Mouse (Mus musculus) lung, embryonic 16.5 days (tissue): Measurements from ENCODE around the gene Slc25a3. TPM values are rescaled to one million over a fixed set of nuclear protein-coding genes. Genes with fewer than 3 reads are reported as not detected.

Source experiments
- ATAC-seq: fragments of 200-750 bp; cut with Nextera tagmentation; 2 replicates; pipeline ENCODE4 v1.8.0; 2017; ENCODE audit warnings: low read depth, mild to moderate bottlenecking, moderate library complexity
- H3K27ac ChIP-seq: fragments of 300-500 bp; sonication (generic); 2 replicates; pipeline ENCODE4 v1.5.1; 2014; ENCODE audit warnings: mild to moderate bottlenecking, control low read depth, low read length
- H3K27me3 ChIP-seq: fragments of 300-500 bp; sonication (generic); 2 replicates; pipeline ENCODE4 v1.6.1; 2014; ENCODE audit warnings: low read depth, low read length, mixed read lengths; ENCODE audit not compliant: control insufficient read depth, insufficient read depth
- H3K36me3 ChIP-seq: fragments of 300-500 bp; sonication (generic); 2 replicates; pipeline ENCODE4 v1.6.1; 2014; ENCODE audit warnings: low read length; ENCODE audit not compliant: control insufficient read depth, insufficient read depth
- H3K4me1 ChIP-seq: fragments of 300-500 bp; sonication (generic); replicated peaks from 2 replicates; pipeline ENCODE4 v1.6.1; 2014; ENCODE audit warnings: low read length, mixed read lengths; ENCODE audit not compliant: control insufficient read depth, insufficient read depth
- H3K4me2 ChIP-seq: fragments of 300-500 bp; sonication (generic); 2 replicates; pipeline ENCODE4 v1.6.1; 2014; ENCODE audit warnings: low read depth, low read length, control low read depth
- H3K4me3 ChIP-seq: fragments of 300-500 bp; sonication (generic); 2 replicates; pipeline ENCODE4 v1.5.1; 2014; ENCODE audit warnings: mild to moderate bottlenecking, low read length, control low read depth
- H3K9ac ChIP-seq: fragments of 300-500 bp; sonication (generic); 2 replicates; pipeline ENCODE4 v1.6.1; 2014; ENCODE audit warnings: low read length, control low read depth
- H3K9me3 ChIP-seq: fragments of 300-500 bp; sonication (generic); 2 replicates; pipeline ENCODE4 v1.6.1; 2016; ENCODE audit warnings: low read length; ENCODE audit not compliant: control insufficient read depth
- WGBS: fragments of 180-500 bp; shearing (Covaris S2); extraction: QIAGEN DNeasy Blood & Tissue Kit; methylation state at CpG from one replicate; pipeline ENCODE4 v1.1.7; 2014; 5-methylcytosine and 5-hydroxymethylcytosine counted together
- polyA plus RNA-seq: library from polyadenylated mRNA; unstranded; fragments of >200 nt; fragmentation: Nextera tagmentation; extraction: Ambion mirVana; gene quantifications from 2 replicates; pipeline ENCODE4 v1.2.1, GENCODE M21; 2015

Slc25a3 gene
- polyA plus RNA-seq, 1 experiment from 2014 or later: 406 TPM

DNA sequence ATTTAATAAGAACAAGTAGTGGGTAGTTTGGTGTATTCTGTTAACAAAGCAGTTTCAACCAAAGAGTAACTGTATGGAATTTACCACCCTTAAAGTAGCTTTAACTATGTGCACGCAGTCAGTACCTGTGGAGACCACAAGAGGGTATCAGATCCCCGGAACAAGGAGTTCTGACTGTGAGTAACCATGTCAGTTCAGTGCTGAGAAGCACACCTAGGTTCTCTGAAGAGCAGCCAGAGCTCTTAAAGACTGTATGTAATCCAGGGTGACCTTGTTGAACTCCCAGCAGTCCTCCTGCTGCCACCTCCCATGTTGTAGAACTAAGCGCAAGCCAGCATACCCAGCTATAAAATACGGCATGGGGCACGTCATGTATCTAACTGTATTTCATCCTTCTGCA, 43.0 kb upstream of the Slc25a3 start:
- H3K36me3 ChIP-seq: peaks cover 30% of the 10 kb centered on the region
- peak overlapping the region; percentile 30 for H3K4me3 ChIP-seq
- H3K4me2 ChIP-seq: peak overlapping the region; percentile 62
- 35% methylated on average over 5 of the region's 5 CpGs for WGBS
- peak overlapping the region; percentile 49; the same call in 1 of the 2 replicates for H3K27ac ChIP-seq
- no peaks in the 10 kb centered on the region for H3K9me3 ChIP-seq
- H3K27me3 ChIP-seq: no peaks in the 10 kb centered on the region
- ATAC-seq: no peak
- peaks cover 26% of the 10 kb centered on the region for H3K4me1 ChIP-seq
- no peak overlapping the region for H3K9ac ChIP-seq

DNA sequence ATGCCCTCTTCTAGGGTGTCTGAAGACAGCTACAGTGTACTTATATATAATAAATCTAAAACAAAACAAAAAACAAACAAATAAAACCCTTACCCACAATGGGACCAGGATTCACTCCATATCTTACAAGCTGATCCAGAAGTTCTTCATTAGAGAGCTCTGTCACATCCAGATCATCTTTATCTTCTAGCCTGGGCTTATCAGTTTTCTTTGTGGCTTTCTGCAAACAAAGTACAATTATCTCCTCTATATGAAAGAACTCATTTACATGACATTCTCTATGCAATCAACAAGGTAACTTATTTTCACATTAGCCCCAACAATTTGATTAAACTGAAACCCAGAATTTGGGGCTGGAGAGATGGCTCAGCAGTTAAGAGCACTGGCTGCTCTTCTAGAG, 42.0 kb upstream of the Slc25a3 start:
- Histone ChIP-seq H3K4me3 (no peak overlapping the region), H3K4me2 (no peak overlapping the region), H3K9ac (no peak overlapping the region), H3K4me1 (peaks cover 26% of the 10 kb centered on the region), H3K27ac (no peak overlapping the region), H3K27me3 (no peaks in the 10 kb centered on the region), H3K36me3 (peaks cover 39% of the 10 kb centered on the region), H3K9me3 (no peaks in the 10 kb centered on the region)
- ATAC-seq: no peak

- WGBS: 71% methylated on average over 3 of the region's 3 CpGs
- no peak for ATAC-seq
- peaks cover 26% of the 10 kb centered on the region for H3K4me1 ChIP-seq
- peaks cover 41% of the 10 kb centered on the region for H3K36me3 ChIP-seq
- no peaks in the 10 kb centered on the region for H3K27me3 ChIP-seq
- H3K9me3 ChIP-seq: no peaks in the 10 kb centered on the region
- H3K4me2 ChIP-seq: no peak overlapping the region
- H3K9ac ChIP-seq: no peak overlapping the region
- H3K27ac ChIP-seq: no peak overlapping the region
- H3K4me3 ChIP-seq: no peak overlapping the region
Measured at GRCm38 (mm10) chr10:91164491-91164890, 40.6 kb upstream of the Slc25a3 start.

DNA sequence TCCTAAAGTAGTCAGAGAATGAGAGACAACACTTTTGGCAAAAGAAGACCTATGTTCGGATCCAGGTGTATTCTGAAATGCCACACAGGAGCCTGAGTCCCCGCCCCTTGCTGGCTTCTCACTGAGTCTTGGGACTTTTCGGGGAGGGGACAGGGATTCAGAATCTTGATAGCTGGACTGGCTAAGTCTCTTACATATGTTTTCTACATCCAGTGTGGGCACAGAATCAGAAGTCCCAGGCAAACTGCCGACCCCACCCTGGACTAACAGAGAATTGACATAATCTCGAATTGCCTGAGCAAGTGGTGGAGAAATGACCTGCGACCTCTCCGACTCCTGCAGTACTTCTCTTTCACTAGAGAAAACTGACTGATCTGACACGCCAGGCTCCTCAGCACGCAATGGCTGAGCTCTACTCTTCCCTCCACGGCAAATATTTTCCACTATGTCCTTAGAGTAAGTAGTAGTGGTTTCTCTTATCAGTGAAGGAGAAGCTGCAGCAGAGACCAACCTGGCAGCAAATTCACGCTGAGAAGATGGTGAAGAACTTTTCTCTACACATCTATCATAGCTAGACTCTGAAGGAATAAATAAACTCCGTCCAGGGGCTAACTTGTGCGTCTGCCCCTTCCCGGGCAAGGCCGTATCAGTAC, 38.8 kb upstream of the Slc25a3 start:
- 81% methylated on average over 15 of the region's 15 CpGs for WGBS
- H3K9ac ChIP-seq: no peak overlapping the region
- peaks cover 10% of the 10 kb centered on the region for H3K4me1 ChIP-seq
- H3K27me3 ChIP-seq: no peaks in the 10 kb centered on the region
- no peaks in the 10 kb centered on the region for H3K9me3 ChIP-seq
- ATAC-seq: no peak
- H3K27ac ChIP-seq: no peak overlapping the region
- peaks cover 52% of the 10 kb centered on the region for H3K36me3 ChIP-seq
- H3K4me2 ChIP-seq: no peak overlapping the region
- H3K4me3 ChIP-seq: no peak overlapping the region

- ATAC-seq: no peak
- WGBS: 85% methylated on average over 11 of the region's 11 CpGs
- Histone ChIP-seq H3K4me1 (peaks cover 6% of the 10 kb centered on the region), H3K9me3 (no peaks in the 10 kb centered on the region), H3K9ac (no peak overlapping the region), H3K36me3 (peaks cover 56% of the 10 kb centered on the region), H3K4me3 (no peak overlapping the region), H3K27me3 (no peaks in the 10 kb centered on the region), H3K4me2 (no peak overlapping the region), H3K27ac (no peak overlapping the region)
Measured at GRCm38 (mm10) chr10:91162077-91162476, 38.2 kb upstream of the Slc25a3 start.

GRCm38 (mm10) chr10:91161006-91161405, 37.1 kb upstream of the Slc25a3 start:
- Histone ChIP-seq H3K4me1 (no peaks in the 10 kb centered on the region; the same call in 1 of the 2 replicates), H3K27ac (no peak overlapping the region), H3K4me2 (no peak overlapping the region), H3K4me3 (no peak overlapping the region), H3K9me3 (no peaks in the 10 kb centered on the region), H3K36me3 (peaks cover 58% of the 10 kb centered on the region), H3K9ac (no peak overlapping the region), H3K27me3 (no peaks in the 10 kb centered on the region)
- no peak for ATAC-seq
- 90% methylated on average over 5 of the region's 5 CpGs for WGBS

DNA sequence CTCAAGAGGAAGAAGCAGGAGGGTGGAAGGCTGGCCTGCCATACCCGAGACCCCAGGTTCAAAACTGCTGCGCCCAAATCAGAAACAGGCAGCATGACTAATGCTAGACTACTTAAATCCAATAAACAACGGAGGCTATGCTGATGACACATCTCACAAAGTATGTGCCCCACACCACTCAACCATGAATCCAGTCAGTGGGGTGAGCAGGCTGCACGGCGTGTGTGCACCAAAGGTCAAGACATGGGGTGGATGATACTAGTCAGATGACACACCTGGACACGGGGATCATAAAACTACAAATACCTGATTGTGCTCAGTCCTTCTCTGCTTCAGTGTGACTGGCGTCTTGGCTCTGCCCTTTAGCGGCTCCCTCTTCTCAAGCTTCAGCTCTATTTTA, 34.6 kb upstream of the Slc25a3 start:
- peaks cover 63% of the 10 kb centered on the region for H3K36me3 ChIP-seq
- no peaks in the 10 kb centered on the region for H3K9me3 ChIP-seq
- H3K9ac ChIP-seq: no peak overlapping the region
- no peak overlapping the region for H3K27ac ChIP-seq
- ATAC-seq: no peak
- WGBS: 77% methylated on average over 8 of the region's 8 CpGs
- H3K4me3 ChIP-seq: no peak overlapping the region
- H3K4me2 ChIP-seq: no peak overlapping the region
- H3K4me1 ChIP-seq: no peaks in the 10 kb centered on the region; the same call in 1 of the 2 replicates
- no peaks in the 10 kb centered on the region for H3K27me3 ChIP-seq

DNA sequence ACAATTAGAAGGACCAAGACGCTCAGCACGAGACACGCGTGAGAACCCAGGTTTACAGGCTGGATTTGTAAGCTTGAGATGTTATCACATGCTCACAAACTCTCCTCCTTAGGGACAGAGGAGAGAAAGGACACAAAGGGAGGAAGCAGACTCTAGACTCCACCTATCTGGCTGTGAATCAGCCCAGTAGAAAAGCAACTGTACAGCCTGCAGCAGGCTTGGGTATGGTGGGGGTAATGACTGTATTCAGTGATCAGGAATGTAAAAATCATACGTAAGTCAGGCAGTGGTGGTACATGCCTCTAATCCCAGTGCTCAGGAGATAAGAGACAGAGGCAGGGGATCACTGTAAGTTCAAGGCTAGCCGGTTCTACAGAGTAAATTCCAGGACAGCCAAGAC, 32.5 kb upstream of the Slc25a3 start:
- H3K27ac ChIP-seq: no peak overlapping the region
- H3K27me3 ChIP-seq: no peaks in the 10 kb centered on the region
- no peak overlapping the region for H3K9ac ChIP-seq
- no peak overlapping the region for H3K4me2 ChIP-seq
- no peaks in the 10 kb centered on the region; the same call in 1 of the 2 replicates for H3K4me1 ChIP-seq
- H3K36me3 ChIP-seq: peaks cover 57% of the 10 kb centered on the region
- ATAC-seq: 0 out of 2 replicates have a peak, but pooled peaks have one; percentile 45
- WGBS: 75% methylated on average over 6 of the region's 6 CpGs
- no peaks in the 10 kb centered on the region for H3K9me3 ChIP-seq
- no peak overlapping the region for H3K4me3 ChIP-seq

DNA sequence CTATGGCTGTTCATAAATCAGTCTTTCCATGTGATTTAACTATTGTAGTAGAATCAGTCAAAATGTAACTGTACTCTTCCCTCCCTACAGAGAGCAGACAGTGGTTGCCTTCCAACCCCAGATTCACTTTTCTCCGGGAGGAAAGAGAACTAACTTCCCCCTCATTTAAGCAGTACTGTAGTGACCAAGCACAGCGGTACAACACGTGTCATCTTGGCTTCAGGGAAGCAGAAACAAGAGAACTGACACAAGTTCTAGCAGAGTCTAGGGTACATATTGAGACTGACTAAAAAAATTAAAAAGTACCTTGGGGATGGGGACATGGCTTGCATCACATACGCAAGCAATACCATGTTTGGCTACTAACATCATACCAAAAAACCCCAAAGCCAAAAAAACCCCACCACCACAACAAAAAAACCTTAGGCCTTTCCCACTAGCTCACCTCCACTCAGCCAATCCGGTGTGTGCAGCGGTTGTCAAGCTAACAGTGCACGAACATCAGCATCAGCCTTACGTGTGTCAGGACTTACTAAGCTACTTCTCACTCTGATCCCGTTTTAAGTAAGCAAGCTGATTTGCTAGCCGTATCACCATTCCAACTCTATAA, 30.1 kb upstream of the Slc25a3 start:
- ATAC-seq: no peak
- peaks cover 73% of the 10 kb centered on the region for H3K36me3 ChIP-seq
- H3K9me3 ChIP-seq: no peaks in the 10 kb centered on the region
- H3K9ac ChIP-seq: no peak overlapping the region
- H3K27me3 ChIP-seq: no peaks in the 10 kb centered on the region
- 87% methylated on average over 10 of the region's 10 CpGs for whole genome bisulfite sequencing
- no peaks in the 10 kb centered on the region; the same call in 1 of the 2 replicates for H3K4me1 ChIP-seq
- no peak overlapping the region for H3K4me2 ChIP-seq
- H3K27ac ChIP-seq: no peak overlapping the region
- H3K4me3 ChIP-seq: no peak overlapping the region
